Mouse (Mus musculus) CH12.LX (cell line): ENCODE measurements around the gene Zscan10. TPM values are rescaled to one million over a fixed set of nuclear protein-coding genes. Genes with fewer than 3 reads are reported as not detected.

Experiments
- DNase-seq: peaks from one replicate; pipeline ENCODE4 v3.0.0-alpha.2; 2013; ENCODE audit errors: extremely low read depth
- H3K27ac ChIP-seq: 2 replicates; pipeline ENCODE4 v1.5.1; 2012; ENCODE audit warnings: low read depth, mild to moderate bottlenecking, control low read depth, moderate library complexity; ENCODE audit not compliant: insufficient read depth
- H3K27me3 ChIP-seq: replicated peaks from 2 replicates; pipeline ENCODE3; 2012; ENCODE audit warnings: inconsistent platforms
- H3K36me3 ChIP-seq, 2 experiments: replicated peaks in 1 of 2; 2 replicates each; pipeline versions ENCODE3 to v1.6.1; 2012; ENCODE audit warnings: inconsistent platforms in 1 of 2, low read length in 1 of 2, mild to moderate bottlenecking in 1 of 2, mixed read lengths in 1 of 2, moderate library complexity in 1 of 2; ENCODE audit not compliant: control insufficient read depth in 1 of 2, insufficient read depth in 1 of 2
- H3K4me1 ChIP-seq, 2 experiments: 2 replicates each; pipeline ENCODE4 v1.6.1; 2012; ENCODE audit warnings: inconsistent platforms in 1 of 2, moderate library complexity in 1 of 2; ENCODE audit not compliant: insufficient read depth in 2 of 2, control insufficient read depth in 1 of 2
- H3K4me2 ChIP-seq: 2 replicates; pipeline ENCODE4 v1.6.1; 2012; ENCODE audit warnings: low read depth, mild to moderate bottlenecking, control low read depth; ENCODE audit not compliant: poor library complexity, insufficient read depth, severe bottlenecking
- H3K4me3 ChIP-seq, 3 experiments: fragments of 150-350 bp in 1 of 3; sonication (generic) in 1 of 3; replicated peaks in 1 of 3; 2 replicates each; pipeline versions ENCODE3 to v1.5.1; 2011 to 2012; ENCODE audit warnings: low read depth in 2 of 3, low read length in 2 of 3, mild to moderate bottlenecking in 2 of 3, moderate library complexity in 2 of 3, control low read depth in 1 of 3, improper control_type of control experiment in 1 of 3, inconsistent platforms in 1 of 3, mixed read lengths in 1 of 3; ENCODE audit not compliant: poor library complexity in 1 of 3
- H3K79me2 ChIP-seq: replicated peaks from 2 replicates; pipeline ENCODE4 v1.6.1; 2012; ENCODE audit warnings: mild to moderate bottlenecking, moderate library complexity; ENCODE audit not compliant: control insufficient read depth, poor library complexity, insufficient read depth, severe bottlenecking; ENCODE audit errors: extremely low read depth
- H3K9ac ChIP-seq: 2 replicates; pipeline ENCODE4 v1.6.1; 2012; ENCODE audit warnings: low read depth, mild to moderate bottlenecking, control low read depth, moderate library complexity; ENCODE audit not compliant: insufficient read depth
- H3K9me3 ChIP-seq: replicated peaks from 2 replicates; pipeline ENCODE3; 2012; ENCODE audit warnings: low read length, inconsistent platforms, mixed read lengths
- CTCF ChIP-seq, 2 experiments: IDR thresholded peaks in 1 of 2; conservative IDR thresholded peaks in 1 of 2; 2 replicates each; pipeline ENCODE4 v1.5.1; 2011 to 2012; ENCODE audit warnings: low read depth in 2 of 2, low read length in 2 of 2, improper control_type of control experiment in 1 of 2, inconsistent platforms in 1 of 2, mild to moderate bottlenecking in 1 of 2, moderate library complexity in 1 of 2
- GABPA ChIP-seq: IDR thresholded peaks from 2 replicates; pipeline ENCODE4 v1.6.1; 2012; ENCODE audit warnings: low read depth, low read length, improper control_type of control experiment, inconsistent platforms; ENCODE audit not compliant: insufficient replicate concordance
- MAFK ChIP-seq: IDR thresholded peaks from 2 replicates; pipeline ENCODE4 v1.6.1; 2011; ENCODE audit warnings: low read length, improper control_type of control experiment; ENCODE audit not compliant: insufficient replicate concordance
- RAD21 ChIP-seq: IDR thresholded peaks from 2 replicates; pipeline ENCODE4 v1.6.1; 2011; ENCODE audit warnings: low read depth, mild to moderate bottlenecking, low read length, improper control_type of control experiment, moderate library complexity
- SMC3 ChIP-seq: IDR thresholded peaks from 2 replicates; pipeline ENCODE4 v1.6.1; 2011; ENCODE audit warnings: low read depth, low read length, improper control_type of control experiment
- TBP ChIP-seq: conservative IDR thresholded peaks from 2 replicates; pipeline ENCODE4 v1.6.1; 2011; ENCODE audit warnings: low read depth, low read length, improper control_type of control experiment
- ZKSCAN1 ChIP-seq: IDR thresholded peaks from 2 replicates; pipeline ENCODE4 v1.6.1; 2012; ENCODE audit warnings: low read depth, inconsistent platforms, low read length, improper control_type of control experiment, borderline replicate concordance
- dilution Hi-C: fragments of 300-500 bp; cut with MboI; formaldehyde crosslinking; loops from 2 replicates; pipeline ENCODE4 v1.14.3; 2020; ENCODE audit warnings: low sequenced_read_pairs; ENCODE audit not compliant: extremely low pct_unique_long_range_greater_than_20kb, extremely low pct_ligation_motif_present
- in situ Hi-C: fragments of 300-500 bp; cut with MboI; formaldehyde crosslinking; loops from 3 replicates; pipeline ENCODE4 v1.14.3; 2019; ENCODE audit warnings: low sequenced_read_pairs, low pct_ligation_motif_present, low pct_unique_long_range_greater_than_20kb, mixed read lengths
- polyA plus RNA-seq: library from polyadenylated mRNA; unstranded; fragments of >175 nt; gene quantifications from 2 replicates; pipeline ENCODE4 v1.2.1, GENCODE M21; 2012; ENCODE audit warnings: low read depth; ENCODE audit not compliant: insufficient read length
- total RNA-seq, 2 experiments: library from RNA; depleted of rRNA; stranded (reverse); fragments of 300-350 nt in 1 of 2; fragments of >200 nt in 1 of 2; gene quantifications; 2 replicates each; pipeline ENCODE4 v1.2.3; 2012 to 2014

Zscan10 gene
- total and polyA plus RNA-seq, 3 experiments = not detected

DNA sequence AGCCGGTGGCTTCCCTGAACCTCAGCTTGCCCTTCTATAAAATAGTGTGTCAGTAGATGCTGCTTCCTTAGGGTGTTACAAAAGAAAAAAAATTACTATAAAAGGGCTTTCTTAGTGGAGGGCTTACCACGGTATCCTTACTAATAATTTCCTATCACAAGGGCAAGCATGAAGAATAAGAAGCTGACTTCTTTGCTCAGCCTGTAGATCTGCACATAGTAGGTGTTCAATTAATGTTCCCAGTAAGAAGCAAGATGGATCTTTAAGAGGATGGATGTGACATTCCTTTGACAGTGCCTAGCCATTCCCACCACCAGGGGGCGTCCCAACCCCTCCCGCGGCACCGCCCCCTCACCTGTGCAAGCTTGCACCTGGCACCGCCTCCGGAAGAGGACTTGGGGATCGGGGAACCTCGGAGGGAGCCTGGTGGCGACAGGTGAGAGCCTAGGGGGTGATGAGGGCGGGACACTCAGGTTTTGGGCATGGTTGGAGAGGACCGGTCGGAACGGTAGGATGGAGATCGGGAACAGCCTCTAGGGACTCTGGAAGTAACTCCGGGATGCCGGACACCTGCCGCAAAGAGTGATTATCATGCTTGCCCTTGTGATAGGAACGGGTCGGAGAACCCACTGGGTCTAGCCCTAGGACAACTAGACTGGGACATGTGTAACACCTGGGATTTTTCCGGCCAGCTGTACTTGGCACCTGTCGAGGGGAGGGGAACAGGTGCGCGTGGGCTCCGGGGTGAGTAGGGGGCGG, 59.6 kb downstream of the Zscan10 start, which contains the start of gene Bicdl2:
Bicdl2 (plus strand) TSS at position 390 of the 759 bp plus-strand sequence.
- H3K4me3 ChIP-seq = no peak within 1 kb of the TSS
- dilution Hi-C loops = no loop called here
- no peak for DNase-seq

More for the DNA sequence above, 59.6 kb downstream of the Zscan10 start, which contains the start of gene Bicdl2:
- H3K27me3 ChIP-seq = peaks cover 75% of the 10 kb centered on the region
- H3K4me1 ChIP-seq = peaks cover 7 to 12% of the 10 kb centered on the region in 2 experiments; a peak in 3 of 4 replicates
- no peak within 1 kb of the TSS for H3K9ac ChIP-seq
- no peak within 1 kb of the TSS for H3K27ac ChIP-seq
- in situ Hi-C loops = loop anchor here (5.0 to 10.0 kb wide), 2 partner anchors 42 to 305 kb away; no protein-coding TSS in a partner anchor
- TF ChIP-seq RAD21 (peak; percentile 22), GABPA (no peak), CTCF (conservative IDR thresholded peaks at IDR 0.05 in 1 of 2, IDR thresholded peaks at IDR 0.05 in 1 of 2; ENCODE audit: low read depth in 2 of 2, low read length in 2 of 2) (peak; percentile 37 to 71; a peak in 3 of 4 replicates), TBP (no peak), MAFK (no peak), SMC3 (peak; percentile 60), ZKSCAN1 (peak; percentile 39; the same call in 1 of the 2 replicates)
- TF ChIP-seq, all 38 proteins: peak for 4
- peaks cover 0 to 2% of the 10 kb centered on the region in 2 experiments for H3K36me3 ChIP-seq
- H3K9me3 ChIP-seq = peaks cover 3% of the 10 kb centered on the region
- H3K4me2 ChIP-seq = peak within 1 kb of the TSS; percentile 29; the same call in 1 of the 2 replicates
- H3K79me2 ChIP-seq = no peaks in the 10 kb centered on the region

Other genes starting within 250 kb of the Zscan10 start
Only the 20 nearest of the 22 such genes appear.
- gene Vmn2r116, start 216.3 kb upstream of the Zscan10 start, total RNA-seq (2012; rRNA removed) = not detected in 2 replicates
- gene Vmn2r116, start 216.3 kb upstream of the Zscan10 start, total RNA-seq (2014; rRNA removed) = not detected in 2 replicates
- gene Vmn2r116, start 216.3 kb upstream of the Zscan10 start, polyA plus RNA-seq = not detected in 2 replicates
- gene Vmn2r117, start 121.2 kb upstream of the Zscan10 start, total RNA-seq (2012; rRNA removed) = not detected in 2 replicates
- not detected in 2 replicates for gene Vmn2r117, start 121.2 kb upstream of the Zscan10 start, total RNA-seq (2014; rRNA removed)
- gene Vmn2r117, start 121.2 kb upstream of the Zscan10 start, polyA plus RNA-seq = not detected in 2 replicates
- 10.9 and 11.4 TPM in 2 replicates for gene Zfp213, start 36.6 kb upstream of the Zscan10 start, total RNA-seq (2012; rRNA removed)
- gene Zfp213, start 36.6 kb upstream of the Zscan10 start, total RNA-seq (2014; rRNA removed) = 8.5 and 9.4 TPM in 2 replicates
- 7.1 and 8.0 TPM in 2 replicates for gene Zfp213, start 36.6 kb upstream of the Zscan10 start, polyA plus RNA-seq
- gene Zfp13, start 1.4 kb upstream of the Zscan10 start, total RNA-seq (2012; rRNA removed) = 0.30 TPM in 1 of 2 replicates, not detected in the other
- gene Zfp13, start 1.4 kb upstream of the Zscan10 start, total RNA-seq (2014; rRNA removed) = not detected in 2 replicates
- not detected in 2 replicates for gene Zfp13, start 1.4 kb upstream of the Zscan10 start, polyA plus RNA-seq
- 0.04 TPM in 1 of 2 replicates, not detected in the other for gene Mmp25, start 44.4 kb downstream of the Zscan10 start, total RNA-seq (2012; rRNA removed)
- gene Mmp25, start 44.4 kb downstream of the Zscan10 start, total RNA-seq (2014; rRNA removed) = 0.04 TPM in 1 of 2 replicates, not detected in the other
- not detected in 2 replicates for gene Mmp25, start 44.4 kb downstream of the Zscan10 start, polyA plus RNA-seq
- not detected in 2 replicates for gene Bicdl2, start 59.6 kb downstream of the Zscan10 start, total RNA-seq (2012; rRNA removed)
- not detected in 2 replicates for gene Bicdl2, start 59.6 kb downstream of the Zscan10 start, total RNA-seq (2014; rRNA removed)
- gene Bicdl2, start 59.6 kb downstream of the Zscan10 start, polyA plus RNA-seq = 0.25 TPM in 1 of 2 replicates, not detected in the other
- 7.3 and 8.9 TPM in 2 replicates for gene Hcfc1r1, start 72.7 kb downstream of the Zscan10 start, total RNA-seq (2012; rRNA removed)
- gene Hcfc1r1, start 72.7 kb downstream of the Zscan10 start, total RNA-seq (2014; rRNA removed) = 3.9 and 6.0 TPM in 2 replicates
- 17.4 and 26.5 TPM in 2 replicates for gene Hcfc1r1, start 72.7 kb downstream of the Zscan10 start, polyA plus RNA-seq
- gene Thoc6, start 73.0 kb downstream of the Zscan10 start, total RNA-seq (2012; rRNA removed) = 40.1 and 41.4 TPM in 2 replicates
- 31.5 and 37.9 TPM in 2 replicates for gene Thoc6, start 73.0 kb downstream of the Zscan10 start, total RNA-seq (2014; rRNA removed)
- 34.8 and 37.4 TPM in 2 replicates for gene Thoc6, start 73.0 kb downstream of the Zscan10 start, polyA plus RNA-seq
- 4.3 and 5.1 TPM in 2 replicates for gene Tnfrsf12a, start 76.6 kb downstream of the Zscan10 start, total RNA-seq (2012; rRNA removed)
- 1.5 and 2.3 TPM in 2 replicates for gene Tnfrsf12a, start 76.6 kb downstream of the Zscan10 start, total RNA-seq (2014; rRNA removed)
- gene Tnfrsf12a, start 76.6 kb downstream of the Zscan10 start, polyA plus RNA-seq = 0.64 and 1.2 TPM in 2 replicates
- not detected in 2 replicates for gene Cldn6, start 78.4 kb downstream of the Zscan10 start, total RNA-seq (2012; rRNA removed)
- gene Cldn6, start 78.4 kb downstream of the Zscan10 start, total RNA-seq (2014; rRNA removed) = not detected in 2 replicates
- gene Cldn6, start 78.4 kb downstream of the Zscan10 start, polyA plus RNA-seq = not detected in 2 replicates
- 0.08 TPM in 1 of 2 replicates, not detected in the other for gene Cldn9, start 83.2 kb downstream of the Zscan10 start, total RNA-seq (2012; rRNA removed)
- not detected in 2 replicates for gene Cldn9, start 83.2 kb downstream of the Zscan10 start, total RNA-seq (2014; rRNA removed)
- not detected in 2 replicates for gene Cldn9, start 83.2 kb downstream of the Zscan10 start, polyA plus RNA-seq
- 0.08 TPM in 1 of 2 replicates, not detected in the other for gene 1520401A03Rik, start 121.9 kb downstream of the Zscan10 start, total RNA-seq (2012; rRNA removed)
- not detected in 2 replicates for gene 1520401A03Rik, start 121.9 kb downstream of the Zscan10 start, total RNA-seq (2014; rRNA removed)
- not detected in 2 replicates for gene 1520401A03Rik, start 121.9 kb downstream of the Zscan10 start, polyA plus RNA-seq
- 21.4 and 25.4 TPM in 2 replicates for gene Pkmyt1, start 125.5 kb downstream of the Zscan10 start, total RNA-seq (2012; rRNA removed)
- gene Pkmyt1, start 125.5 kb downstream of the Zscan10 start, total RNA-seq (2014; rRNA removed) = 11.4 and 12.6 TPM in 2 replicates
- gene Pkmyt1, start 125.5 kb downstream of the Zscan10 start, polyA plus RNA-seq = 30.7 and 37.0 TPM in 2 replicates
- gene Paqr4, start 140.0 kb downstream of the Zscan10 start, total RNA-seq (2012; rRNA removed) = 2.0 and 2.8 TPM in 2 replicates
- gene Paqr4, start 140.0 kb downstream of the Zscan10 start, total RNA-seq (2014; rRNA removed) = 0.47 and 1.0 TPM in 2 replicates
- gene Paqr4, start 140.0 kb downstream of the Zscan10 start, polyA plus RNA-seq = 0.80 and 1.1 TPM in 2 replicates
- 0.34 and 0.55 TPM in 2 replicates for gene Kremen2, start 145.0 kb downstream of the Zscan10 start, total RNA-seq (2012; rRNA removed)
- gene Kremen2, start 145.0 kb downstream of the Zscan10 start, total RNA-seq (2014; rRNA removed) = 0.14 and 0.23 TPM in 2 replicates
- gene Kremen2, start 145.0 kb downstream of the Zscan10 start, polyA plus RNA-seq = 0.21 and 0.23 TPM in 2 replicates
- gene Flywch1, start 170.7 kb downstream of the Zscan10 start, total RNA-seq (2012; rRNA removed) = 26.9 and 28.3 TPM in 2 replicates
- gene Flywch1, start 170.7 kb downstream of the Zscan10 start, total RNA-seq (2014; rRNA removed) = 18.8 and 22.2 TPM in 2 replicates
- 22.0 and 23.4 TPM in 2 replicates for gene Flywch1, start 170.7 kb downstream of the Zscan10 start, polyA plus RNA-seq
- not detected in 2 replicates for gene Flywch2, start 185.2 kb downstream of the Zscan10 start, total RNA-seq (2012; rRNA removed)
- not detected in 2 replicates for gene Flywch2, start 185.2 kb downstream of the Zscan10 start, total RNA-seq (2014; rRNA removed)
- not detected in 2 replicates for gene Flywch2, start 185.2 kb downstream of the Zscan10 start, polyA plus RNA-seq
- gene Srrm2, start 189.7 kb downstream of the Zscan10 start, total RNA-seq (2012; rRNA removed) = 83.6 and 90.4 TPM in 2 replicates
- gene Srrm2, start 189.7 kb downstream of the Zscan10 start, total RNA-seq (2014; rRNA removed) = 18.3 and 26.7 TPM in 2 replicates
- gene Srrm2, start 189.7 kb downstream of the Zscan10 start, polyA plus RNA-seq = 339 and 383 TPM in 2 replicates
- 381 and 386 TPM in 2 replicates for gene Elob, start 228.3 kb downstream of the Zscan10 start, total RNA-seq (2012; rRNA removed)
- gene Elob, start 228.3 kb downstream of the Zscan10 start, total RNA-seq (2014; rRNA removed) = 371 and 534 TPM in 2 replicates
- gene Elob, start 228.3 kb downstream of the Zscan10 start, polyA plus RNA-seq = 250 and 306 TPM in 2 replicates
- gene Prss33, start 235.2 kb downstream of the Zscan10 start, total RNA-seq (2012; rRNA removed) = not detected in 2 replicates
- not detected in 2 replicates for gene Prss33, start 235.2 kb downstream of the Zscan10 start, total RNA-seq (2014; rRNA removed)
- gene Prss33, start 235.2 kb downstream of the Zscan10 start, polyA plus RNA-seq = not detected in 2 replicates